Comparison of ENCODE assay signal across 15 mouse cellular contexts in the genomic region with DNA sequence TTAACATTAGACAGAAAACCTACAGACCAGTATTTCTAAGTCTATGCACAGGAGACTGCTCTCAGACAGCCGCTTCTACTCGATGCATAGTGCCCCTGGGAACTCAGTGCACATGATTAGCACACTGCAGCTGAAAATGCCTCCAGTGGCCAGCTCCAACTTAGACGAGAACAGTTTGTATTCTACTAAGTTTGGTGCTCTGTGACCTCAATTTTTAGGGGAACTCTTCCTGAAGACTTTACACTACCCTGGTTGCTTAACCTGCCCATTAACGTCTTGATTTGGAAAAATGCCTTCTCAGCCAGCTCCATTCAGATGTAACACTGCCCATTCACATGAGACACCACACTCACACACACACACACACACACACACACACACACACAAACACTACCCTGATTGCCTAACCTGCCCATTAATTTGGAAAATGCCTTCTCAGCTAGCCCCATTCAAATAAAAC.
DNase-seq lines count a peak whose midpoint lies in the region; ATAC-seq lines count a peak whose summit lies in the region.
"Had no signal": no experiment of that assay in that cellular context is flagged by ENCODE, and none has a peak within 500 bp of the region (broad histone marks: within the 10 kb centered on the region; RNA-seq: fewer than 3 reads in every experiment).

No protein-coding gene starts in this region.

- no peaks in the 10 kb centered on the region for H3K9me3 ChIP-seq in hindbrain, embryonic 12.5 days (replicated peaks)
- H3K9me3 ChIP-seq in hindbrain, embryonic 13.5 days: no peaks in the 10 kb centered on the region
- no peaks in the 10 kb centered on the region for H3K9me3 ChIP-seq in neural tube, embryonic 13.5 days
- H3K9me3 ChIP-seq: embryonic facial prominence, embryonic 10.5 days; G1E; heart, embryonic 12.5 days had no signal

- H3K9ac ChIP-seq in hindbrain, embryonic 12.5 days: no peak overlapping the region
- H3K9ac ChIP-seq in hindbrain, embryonic 13.5 days: no peak overlapping the region
- H3K9ac ChIP-seq in neural tube, embryonic 13.5 days: no peak overlapping the region
- H3K9ac ChIP-seq: heart, embryonic 12.5 days; liver, embryonic 14.5 days had no signal

- H3K4me2 ChIP-seq in hindbrain, embryonic 12.5 days (replicated peaks): no peak overlapping the region
- no peak overlapping the region for H3K4me2 ChIP-seq in hindbrain, embryonic 13.5 days
- no peak overlapping the region for H3K4me2 ChIP-seq in neural tube, embryonic 13.5 days
- H3K4me2 ChIP-seq: heart, embryonic 12.5 days had no signal

- no peak overlapping the region for H3K4me3 ChIP-seq in hindbrain, embryonic 12.5 days
- no peak overlapping the region for H3K4me3 ChIP-seq in hindbrain, embryonic 13.5 days
- no peak overlapping the region for H3K4me3 ChIP-seq in neural tube, embryonic 13.5 days
- H3K4me3 ChIP-seq: embryonic facial prominence, embryonic 10.5 days; heart, embryonic 12.5 days had no signal

- H3K27me3 ChIP-seq in hindbrain, embryonic 12.5 days: no peaks in the 10 kb centered on the region
- H3K27me3 ChIP-seq in hindbrain, embryonic 13.5 days: no peaks in the 10 kb centered on the region
- no peaks in the 10 kb centered on the region for H3K27me3 ChIP-seq in neural tube, embryonic 13.5 days
- H3K27me3 ChIP-seq: heart, embryonic 12.5 days had no signal

- DNase-seq in embryo, embryonic 10.5 days (ENCODE audit: low spot score): peak; percentile 8
- DNase-seq in embryo, embryonic 9.5 days (ENCODE audit: extremely low spot score): no peak
- no peak for DNase-seq in neural tube, embryonic 10.5 days (ENCODE audit: extremely low spot score, low spot score)
- no peak for DNase-seq in right cerebral cortex, adult 2 months (ENCODE audit: low spot score in 2 of 2)
- DNase-seq: cerebellum, adult 11 months; kidney, postnatal 4 days; thymus, adult 18-20 months had no signal

- ATAC-seq in hindbrain, embryonic 12.5 days (ENCODE audit: low FRiP score): 0 out of 2 replicates have a peak, but pooled peaks have one; percentile 16
- ATAC-seq in hindbrain, embryonic 13.5 days (ENCODE audit: low FRiP score): no peak; the same call in 1 of the 2 replicates
- ATAC-seq in neural tube, embryonic 13.5 days (ENCODE audit: low read depth): peak; percentile 56; the same call in 1 of the 2 replicates
- 0 out of 2 replicates have a peak, but pooled peaks have one; percentile 30 for ATAC-seq in neutrophil, adult 5-6 weeks (ENCODE audit: extremely low read depth, insufficient number of reproducible peaks, low FRiP score, poor library complexity, severe bottlenecking)

- H3K4me1 ChIP-seq in hindbrain, embryonic 12.5 days: peaks cover 4% of the 10 kb centered on the region; the same call in 1 of the 2 replicates
- peaks cover 7% of the 10 kb centered on the region for H3K4me1 ChIP-seq in hindbrain, embryonic 13.5 days (replicated peaks)
- 0 out of 2 replicates have a peak, but pooled peaks cover 5% of the 10 kb centered on the region for H3K4me1 ChIP-seq in neural tube, embryonic 13.5 days (replicated peaks)

- no peaks in the 10 kb centered on the region for H3K36me3 ChIP-seq in hindbrain, embryonic 12.5 days
- H3K36me3 ChIP-seq in hindbrain, embryonic 13.5 days: no peaks in the 10 kb centered on the region
- no peaks in the 10 kb centered on the region for H3K36me3 ChIP-seq in neural tube, embryonic 13.5 days
- H3K36me3 ChIP-seq: embryonic facial prominence, embryonic 10.5 days; G1E; heart, embryonic 12.5 days had no signal

- H3K27ac ChIP-seq in hindbrain, embryonic 12.5 days: 0 out of 2 replicates have a peak overlapping the region, but pooled peaks have one; percentile 3
- no peak overlapping the region for H3K27ac ChIP-seq in hindbrain, embryonic 13.5 days
- no peak overlapping the region for H3K27ac ChIP-seq in neural tube, embryonic 13.5 days (replicated peaks)
- H3K27ac ChIP-seq: embryonic facial prominence, embryonic 10.5 days; liver, embryonic 14.5 days had no signal

- whole genome bisulfite sequencing in hindbrain, embryonic 12.5 days: 45% methylated on average over 4 of the region's 4 CpGs
- WGBS in hindbrain, embryonic 13.5 days: 32% methylated on average over 4 of the region's 4 CpGs
- WGBS in neural tube, embryonic 13.5 days: 22% methylated on average over 4 of the region's 4 CpGs
